Mouse (Mus musculus) cortical plate, adult 2 months (tissue): ENCODE measurements at regions not wholly inside any gene's neighbourhood (a gene's known extent, or its start where the extent isn't known, plus 50 kb on each side); places are given as distances from the start of the nearest gene placed in this dataset.

ENCODE experiments used
- CTCF ChIP-seq: fragments of 200-500 bp; IDR thresholded peaks from 2 replicates; pipeline ENCODE4 v1.5.1; 2011; ENCODE audit warnings: mild to moderate bottlenecking, control low read depth, low read length; ENCODE audit not compliant: insufficient read depth; ENCODE audit errors: extremely low read depth
- POLR2A ChIP-seq: fragments of 200-500 bp; IDR thresholded peaks from 2 replicates; pipeline ENCODE4 v1.6.1; 2011; ENCODE audit warnings: mild to moderate bottlenecking, low read length, control low read depth; ENCODE audit not compliant: insufficient read depth; ENCODE audit errors: extremely low read depth

DNA sequence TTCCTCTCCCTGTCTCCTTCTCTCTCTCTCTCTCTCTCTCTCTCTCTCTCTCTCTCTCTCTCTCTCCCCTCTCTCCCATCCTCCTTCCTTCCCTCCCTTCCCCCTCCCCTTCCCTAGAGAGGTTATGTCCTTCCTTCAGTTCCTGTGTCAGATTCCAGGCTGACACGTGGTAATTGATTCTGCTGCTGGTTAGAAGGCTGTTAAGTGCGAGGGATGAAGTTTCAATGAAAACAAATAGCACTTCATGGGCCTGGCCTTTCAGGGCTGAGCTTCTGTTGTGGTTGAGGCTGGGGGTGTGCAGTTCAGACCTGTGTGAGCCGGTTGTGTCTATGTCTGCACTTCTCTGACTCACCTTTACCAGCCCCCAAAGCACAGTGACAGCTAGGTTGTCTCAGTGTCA, 153.9 kb downstream of the Setd4 start:
- TF ChIP-seq POLR2A (no peak), CTCF (no peak)
